In the genomic region with DNA sequence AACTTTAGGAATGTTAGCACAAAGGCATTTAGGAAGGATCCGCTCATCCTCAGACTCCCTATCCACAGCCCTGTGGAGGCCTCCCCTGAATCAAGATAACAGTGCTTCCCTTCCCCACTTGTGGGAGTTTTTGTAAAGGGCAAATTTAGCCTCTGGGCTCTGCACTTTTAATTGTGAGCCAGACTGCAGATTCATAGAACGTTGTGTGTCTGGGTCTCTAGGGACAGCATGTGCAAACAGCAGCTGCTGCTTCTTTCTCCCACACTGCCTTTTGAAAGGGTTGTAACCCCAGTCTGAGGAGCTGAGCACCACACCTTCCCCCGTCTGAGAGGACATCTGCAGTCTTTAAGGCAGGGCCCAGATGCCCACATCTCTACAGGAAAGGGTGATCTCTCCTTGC, we compare ENCODE assay signal across 18 mouse cellular contexts.
A peak's percentile ranks its signal among the peaks of the same experiment; 100 is the strongest.
DNase-seq lines count a peak whose midpoint lies in the region; TF ChIP-seq lines count a peak whose summit lies in the region.
"Had no signal": no experiment of that assay in that cellular context is flagged by ENCODE, and none has a peak within 500 bp of the region (broad histone marks: within the 10 kb centered on the region; RNA-seq: fewer than 3 reads in every experiment).

No protein-coding gene starts in this region.

- TF ChIP-seq POLR2A in brain, embryonic 14.5 days (IDR thresholded peaks at IDR 0.05; ENCODE audit: borderline replicate concordance, extremely low read depth, insufficient read depth, insufficient read length, poor library complexity, severe bottlenecking): no peak
- no peak for TF ChIP-seq POLR2A in myocyte (IDR thresholded peaks at IDR 0.05; ENCODE audit: insufficient read length, low read depth)

- H3K27me3 ChIP-seq in myocyte (ENCODE audit: control insufficient read depth, insufficient read depth, insufficient read length): no peaks in the 10 kb centered on the region
- H3K27me3 ChIP-seq: embryonic facial prominence, embryonic 13.5 days; limb, embryonic 15.5 days; midbrain, embryonic 15.5 days had no signal

- TF ChIP-seq CTCF in brain, embryonic 14.5 days (IDR thresholded peaks at IDR 0.05; ENCODE audit: borderline replicate concordance, extremely low read depth, insufficient read depth, insufficient read length): no peak

- no peaks in the 10 kb centered on the region for H3K36me3 ChIP-seq in myocyte (ENCODE audit: control insufficient read depth, insufficient read depth)
- H3K36me3 ChIP-seq: embryonic facial prominence, embryonic 13.5 days; forebrain, embryonic 10.5 days; limb, embryonic 15.5 days; midbrain, embryonic 15.5 days had no signal

- no peak overlapping the region for H3K4me2 ChIP-seq in myocyte (ENCODE audit: low read depth)
- H3K4me2 ChIP-seq: embryonic facial prominence, embryonic 13.5 days; limb, embryonic 15.5 days; midbrain, embryonic 15.5 days had no signal

- no peak overlapping the region for H3ac ChIP-seq in myocyte (ENCODE audit: control insufficient read depth, insufficient read length)

- H3K79me2 ChIP-seq in myocyte (ENCODE audit: control insufficient read depth, insufficient read depth): no peaks in the 10 kb centered on the region

- no peak overlapping the region for H3K4me3 ChIP-seq in myocyte
- H3K4me3 ChIP-seq: embryonic facial prominence, embryonic 13.5 days; forebrain, embryonic 10.5 days; limb, embryonic 15.5 days; midbrain, embryonic 15.5 days had no signal

- DNase-seq in heart, adult 9 months (ENCODE audit: low spot score in 2 of 2): peak; percentile 31 to 51
- no peak for DNase-seq in heart, adult 8-10 months (ENCODE audit: low spot score)
- DNase-seq in lung, postnatal 25 days (ENCODE audit: low spot score): peak; percentile 9
- DNase-seq in lung, postnatal 36 days: no peak
- peak; percentile 36 for DNase-seq in brain, embryonic 14.5 days (ENCODE audit: low read depth)
- DNase-seq in thymus, postnatal 4 days: no peak
- DNase-seq: cerebellum, adult 11 months; cerebellum, postnatal 25 days; gastrocnemius, postnatal 14 days; kidney, adult 9 months; kidney, postnatal 36 days; lung, adult 18-20 months; spleen, adult 18-20 months had no signal

TF ChIP-seq in myocyte, 11 proteins besides CTCF, POLR2A, EP300 and RAD21:
- TF ChIP-seq MYOG (IDR thresholded peaks at IDR 0.05; ENCODE audit: control insufficient read depth in 1 of 3, insufficient read depth in 1 of 3, insufficient read length in 2 of 3, low read depth in 2 of 3): peak in 1 of 3 experiments; percentile 48
- peak in 2 of 3 experiments; percentile 65 to 73 for TF ChIP-seq MYOD1 (IDR thresholded peaks at IDR 0.05; ENCODE audit: control insufficient read depth in 1 of 3, insufficient read length in 2 of 3, low read depth in 2 of 3)
- TF ChIP-seq MAX (IDR thresholded peaks at IDR 0.05; ENCODE audit: low read depth): no peak

Comparison
In these comparisons a context has a peak if more than half of its experiments do, and no peak if none do; other contexts are left out.
1. DNase-seq: peak in heart, adult 9 months (2 of 2), lung, postnatal 25 days (single experiment) and brain, embryonic 14.5 days (single experiment); none in heart, adult 8-10 months (single experiment), lung, postnatal 36 days (single experiment) and thymus, postnatal 4 days (single experiment).